Mouse (Mus musculus) kidney, adult 9 months (tissue): ENCODE results near the gene Hist2h2ab.
A peak's percentile ranks its signal among the peaks of the same experiment; 100 is the strongest.
"Not testable (repeated sequence)": the region's sequence is repeated elsewhere in the genome, so short reads cannot be mapped to it uniquely, and the experiment has no call there.

Experiments used
- DNase-seq: peaks from one replicate; pipeline ENCODE4 v3.0.0; 2022

The Hist2h2ab gene

DNA sequence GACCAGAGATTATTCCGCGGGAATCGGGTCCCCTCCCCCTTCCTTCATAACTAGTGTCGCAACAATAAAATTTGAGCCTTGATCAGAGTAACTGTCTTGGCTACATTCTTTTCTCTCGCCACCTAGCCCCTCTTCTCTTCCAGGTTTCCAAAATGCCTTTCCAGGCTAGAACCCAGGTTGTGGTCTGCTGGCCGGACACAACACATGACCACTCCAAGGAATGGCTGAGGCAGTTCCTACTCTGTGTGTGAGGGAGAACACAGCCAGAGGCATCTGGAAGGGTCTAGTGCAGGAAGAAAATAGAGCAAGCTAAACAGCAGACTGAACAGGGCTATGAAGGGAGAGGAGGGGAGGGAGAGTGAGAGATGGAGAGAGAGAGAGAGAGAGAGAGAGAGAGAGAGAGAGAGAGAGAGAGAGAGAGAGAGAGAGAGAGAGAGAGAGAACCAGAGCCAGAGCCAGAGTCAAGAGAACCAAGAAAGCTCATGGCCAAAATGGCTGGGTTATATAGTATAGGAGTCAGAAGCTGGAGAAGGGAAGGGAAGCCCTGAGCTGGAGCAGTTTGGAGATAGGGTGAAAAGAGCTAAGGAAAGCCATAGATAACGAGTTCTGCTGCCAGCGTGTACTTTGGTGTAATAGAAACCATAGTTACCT lies 20.9 kb upstream of the Hist2h2ab start:
- DNase-seq, result not testable (repeated sequence)

DNA sequence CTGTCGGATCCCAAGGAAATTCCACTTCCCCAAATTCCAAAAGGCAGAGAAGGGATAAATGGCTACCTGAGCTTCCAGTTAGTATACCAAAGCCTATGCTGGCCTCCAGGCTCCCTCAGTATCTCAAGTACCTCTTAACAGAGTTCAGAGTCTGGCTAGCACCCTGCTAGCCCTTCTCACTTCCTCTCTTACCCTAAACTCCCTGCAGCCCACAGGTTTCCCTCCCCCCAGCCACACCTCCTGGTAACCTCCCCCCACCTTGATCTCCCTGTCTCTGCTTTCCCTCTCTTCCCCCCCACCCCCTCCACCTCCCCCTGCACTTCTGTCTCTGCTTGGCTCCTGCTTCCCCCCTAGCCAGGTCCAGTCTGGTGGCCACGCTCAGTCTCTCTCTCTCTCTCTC lies 19.9 kb upstream of the Hist2h2ab start:
- DNase-seq, result no peak

DNA sequence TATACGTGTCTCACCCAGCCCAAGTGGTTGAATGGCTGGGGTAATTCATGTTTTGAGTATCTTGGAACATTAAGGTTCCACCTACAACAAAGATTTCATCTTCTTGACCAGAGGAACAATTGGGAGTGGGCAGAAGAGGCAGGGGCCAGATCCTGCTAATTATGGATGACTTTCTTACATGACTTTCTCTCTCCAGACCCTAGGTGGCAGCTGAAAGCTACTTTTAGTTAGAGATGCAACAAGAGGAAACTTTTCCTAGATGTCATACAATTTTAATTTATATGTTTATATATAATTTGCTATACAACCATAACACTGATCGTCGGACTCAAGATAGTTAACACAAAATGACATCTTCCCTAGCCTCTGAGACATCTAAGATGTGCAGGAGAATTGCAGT lies 11.8 kb upstream of the Hist2h2ab start:
- DNase-seq, result no peak

DNA sequence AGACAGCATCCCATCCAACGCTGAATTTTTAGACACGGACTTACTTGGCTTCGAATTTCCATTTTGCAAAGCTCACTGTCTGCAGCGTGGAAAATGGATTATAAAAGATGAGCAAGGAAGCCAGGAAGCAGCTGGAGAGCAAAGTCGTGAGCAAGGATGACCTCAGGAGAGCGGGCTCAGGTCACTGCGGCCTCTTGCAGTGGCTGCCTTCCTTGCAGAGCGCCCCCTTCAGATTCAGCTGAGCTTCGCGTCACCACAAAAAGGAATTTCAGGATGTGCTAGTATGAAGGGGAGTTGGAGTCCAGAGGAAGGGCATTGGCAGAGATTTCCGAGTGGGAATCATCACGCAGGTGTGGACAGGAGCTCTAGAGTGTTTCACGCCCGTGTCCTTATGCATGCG lies 10.4 kb upstream of the Hist2h2ab start:
- no peak for DNase-seq

DNA sequence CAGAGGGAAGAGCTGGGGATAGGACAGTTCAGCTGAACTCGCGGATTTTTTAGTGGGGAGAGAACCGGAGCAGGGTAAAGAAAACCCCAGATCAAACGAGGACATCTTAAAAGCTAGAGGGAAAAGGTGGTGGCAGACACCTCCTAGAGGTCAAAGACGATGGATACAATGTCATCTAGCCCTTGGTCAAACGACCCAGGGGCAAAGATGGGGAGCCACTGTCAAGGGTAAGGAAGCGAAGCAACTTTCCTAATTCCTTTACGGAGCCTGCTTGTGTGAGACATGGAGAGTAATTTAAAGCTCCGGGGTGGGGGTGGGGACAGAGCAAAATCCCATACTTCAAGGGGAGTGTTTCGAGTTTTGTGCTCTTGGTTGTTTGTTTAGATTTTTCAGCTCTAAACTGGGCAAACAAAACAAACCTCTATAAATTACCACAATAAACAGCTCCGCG lies 449 bp upstream of the Hist2h2ab start:
- DNase-seq, result peak; percentile 53

DNA sequence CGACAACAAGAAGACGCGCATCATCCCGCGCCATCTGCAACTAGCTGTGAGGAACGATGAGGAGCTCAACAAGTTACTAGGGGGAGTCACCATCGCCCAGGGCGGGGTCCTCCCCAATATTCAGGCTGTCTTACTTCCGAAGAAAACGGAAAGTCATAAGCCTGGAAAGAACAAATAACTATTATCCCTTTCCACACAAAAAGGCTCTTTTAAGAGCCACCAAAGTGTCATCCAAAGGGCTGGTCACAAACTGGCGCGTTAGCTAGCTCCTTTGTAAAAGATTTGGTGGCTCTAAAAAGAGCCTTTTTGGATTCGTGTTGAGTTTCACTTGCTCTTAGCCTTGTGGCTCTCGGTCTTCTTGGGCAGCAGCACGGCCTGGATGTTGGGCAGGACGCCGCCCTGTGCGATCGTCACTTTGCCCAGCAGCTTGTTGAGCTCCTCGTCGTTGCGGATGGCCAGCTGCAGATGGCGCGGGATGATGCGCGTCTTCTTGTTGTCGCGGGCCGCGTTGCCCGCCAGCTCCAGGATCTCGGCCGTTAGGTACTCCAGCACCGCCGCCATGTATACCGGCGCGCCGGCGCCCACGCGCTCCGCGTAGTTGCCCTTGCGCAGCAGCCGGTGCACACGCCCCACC lies 583 bp downstream of the Hist2h2ab start:
- not testable (repeated sequence) for DNase-seq

DNA sequence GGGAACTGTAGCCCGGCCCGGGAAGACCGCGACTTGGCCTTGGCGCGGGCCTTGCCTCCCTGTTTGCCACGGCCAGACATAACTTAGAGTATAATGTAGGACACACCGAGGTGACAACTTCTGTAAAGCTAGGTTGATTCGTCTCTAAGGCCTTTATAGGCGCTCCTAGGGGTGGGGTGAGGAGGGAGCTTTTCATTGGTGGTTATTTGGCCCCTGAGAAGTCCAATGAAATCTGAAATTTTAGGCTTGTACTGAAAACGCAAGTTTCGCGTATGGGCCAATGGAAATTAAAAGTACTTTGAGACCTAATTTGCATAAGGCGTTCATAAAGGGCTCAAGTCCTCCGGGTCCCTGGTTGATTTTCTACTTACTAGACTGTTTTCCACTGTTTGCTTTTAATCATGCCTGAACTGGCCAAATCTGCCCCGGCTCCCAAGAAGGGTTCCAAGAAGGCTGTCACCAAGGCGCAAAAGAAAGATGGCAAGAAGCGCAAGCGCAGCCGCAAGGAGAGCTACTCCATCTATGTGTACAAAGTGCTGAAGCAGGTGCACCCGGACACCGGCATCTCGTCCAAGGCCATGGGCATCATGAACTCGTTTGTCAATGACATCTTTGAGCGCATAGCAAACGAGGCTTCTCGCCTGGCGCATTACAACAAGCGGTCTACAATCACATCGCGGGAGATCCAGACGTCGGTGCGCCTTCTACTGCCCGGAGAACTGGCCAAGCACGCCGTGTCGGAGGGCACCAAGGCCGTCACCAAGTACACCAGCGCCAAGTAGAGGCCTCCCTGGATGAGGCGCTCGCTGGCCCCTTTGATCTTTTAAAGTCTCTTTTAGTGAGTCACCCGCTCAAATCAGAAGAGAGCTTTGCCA lies 1.3 kb downstream of the Hist2h2ab start, which contains the start of the genes Hist2h2ac and Hist2h2be:
Gene Hist2h2ac, minus strand, starts transcription at position 116 of the 875 bp plus-strand sequence.
Gene Hist2h2be, plus strand, starts transcription at position 355 of the 875 bp plus-strand sequence.
- peak; percentile 97 for DNase-seq

DNA sequence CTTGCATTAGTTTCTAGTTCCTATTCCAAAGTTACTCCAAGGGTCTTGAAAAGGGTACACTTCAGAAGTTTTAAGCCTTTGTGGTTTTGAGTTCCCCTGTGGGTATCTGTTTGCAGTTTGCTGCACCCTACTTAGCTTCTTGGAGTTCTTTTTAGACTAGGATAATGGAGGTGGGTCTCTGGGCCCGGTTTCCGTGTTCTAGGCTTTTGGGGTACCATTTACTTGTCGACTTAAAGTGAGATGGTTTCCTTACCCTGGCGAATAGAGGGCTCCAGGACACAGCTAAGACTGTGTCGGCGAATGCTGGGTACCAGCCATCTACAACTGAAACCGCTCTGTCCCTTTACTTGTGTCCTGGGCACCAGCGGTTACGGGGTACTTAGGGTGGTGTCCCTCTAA lies 2.0 kb downstream of the Hist2h2ab start:
- peak; percentile 33 for DNase-seq

DNA sequence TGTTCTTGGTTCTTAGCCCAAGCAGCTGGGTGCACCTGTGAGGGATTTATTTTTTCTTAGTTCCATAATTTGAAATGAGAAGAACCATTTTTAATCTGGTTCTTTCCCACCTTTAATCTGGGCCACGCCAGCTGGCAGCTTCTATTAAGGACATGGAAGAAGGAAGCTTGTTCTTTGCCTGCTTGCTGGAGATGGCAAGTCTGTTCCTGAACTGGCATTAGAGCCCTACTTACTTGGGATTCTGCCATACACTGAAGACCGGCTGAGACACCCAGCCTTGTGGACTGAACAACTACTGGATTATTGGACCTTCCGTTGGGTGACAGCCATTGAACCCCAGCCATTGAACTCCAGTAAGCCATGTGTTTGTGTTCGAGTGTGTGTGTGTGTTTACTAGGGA lies 3.1 kb downstream of the Hist2h2ab start:
- DNase-seq, result no peak

DNA sequence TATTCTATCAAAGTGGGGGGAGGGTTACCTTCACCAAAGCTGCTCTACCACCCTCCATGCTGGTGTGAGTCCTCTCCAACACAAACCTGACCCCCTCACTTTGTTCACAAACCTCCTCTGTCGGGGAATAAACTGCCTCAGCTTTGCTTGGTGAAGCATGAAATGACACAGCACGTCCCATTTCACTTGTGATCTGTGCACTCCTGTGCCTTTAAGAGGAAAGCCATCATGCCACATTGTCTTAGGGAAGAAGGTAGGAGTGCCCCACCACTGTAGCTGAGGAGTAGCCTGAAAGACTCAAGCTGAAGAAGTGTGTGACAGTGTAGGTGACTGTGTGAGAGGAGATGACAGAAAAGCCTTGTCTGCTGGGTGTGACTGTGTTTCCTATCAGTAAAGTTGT lies 5.8 kb downstream of the Hist2h2ab start:
- DNase-seq, result no peak

DNA sequence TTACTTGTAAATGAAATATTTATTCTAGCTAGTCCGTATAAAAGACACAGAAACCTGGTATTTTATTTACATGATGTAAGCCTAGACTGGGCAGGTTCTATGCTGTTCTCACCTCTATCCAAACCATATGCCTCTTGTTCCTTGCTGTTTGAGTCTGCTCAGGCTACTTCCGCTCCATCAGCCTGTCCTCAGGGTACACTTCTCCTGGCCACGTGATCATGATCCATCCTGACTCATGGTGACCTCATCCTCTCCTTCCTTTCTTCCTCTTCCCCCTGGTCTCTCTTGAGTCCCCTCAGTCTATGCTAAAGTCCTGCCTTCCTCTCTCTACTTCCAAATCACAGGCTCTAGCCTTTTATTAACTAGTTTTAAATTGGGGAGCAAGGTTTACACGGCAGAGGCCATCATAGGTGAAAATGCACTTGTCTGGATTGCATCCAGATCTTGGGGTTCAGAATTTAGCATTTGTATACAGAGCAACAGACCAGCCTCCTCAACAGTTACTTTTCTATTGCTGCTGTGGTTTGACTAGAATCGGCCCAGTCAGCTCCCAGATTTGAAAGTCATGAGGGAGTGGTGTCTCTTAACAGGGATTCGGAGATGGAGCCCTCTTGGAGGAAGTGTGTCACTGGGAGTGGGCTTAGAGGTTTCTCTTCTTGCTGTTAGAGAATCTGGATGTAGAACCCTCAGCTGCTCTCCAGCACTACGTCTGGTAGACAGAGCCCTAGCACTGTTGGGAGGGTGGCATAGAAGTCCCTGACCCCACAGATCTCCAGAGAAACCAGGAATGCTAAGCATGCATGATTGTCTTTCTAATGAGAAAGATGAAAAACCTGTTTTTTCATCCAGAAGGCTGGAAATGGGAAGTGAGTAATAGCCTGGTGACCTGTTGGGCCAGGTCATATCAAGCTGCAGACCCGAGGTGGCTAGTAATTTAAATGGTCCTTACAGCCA lies 7.3 kb downstream of the Hist2h2ab start:
- DNase-seq, result no peak

DNA sequence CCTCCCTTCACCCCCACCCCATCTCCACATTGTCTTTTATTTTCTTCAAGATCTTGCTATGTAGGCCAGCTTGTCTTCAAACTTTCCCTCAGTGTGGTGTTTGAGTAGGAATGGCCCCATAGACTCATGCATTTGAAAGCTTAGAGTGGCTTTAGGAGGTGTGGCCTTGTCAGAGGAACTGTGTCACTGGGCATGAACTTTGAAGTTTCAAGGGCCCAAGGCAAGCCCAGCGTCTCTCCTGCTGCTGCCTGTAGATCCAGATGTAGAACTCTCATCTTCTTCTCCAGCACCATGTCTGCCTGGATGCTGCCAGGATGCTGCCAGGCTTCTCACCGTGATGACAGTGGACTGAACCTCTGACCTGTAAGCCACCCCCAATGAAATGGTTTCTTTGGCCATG lies 9.2 kb downstream of the Hist2h2ab start:
- no peak for DNase-seq

DNA sequence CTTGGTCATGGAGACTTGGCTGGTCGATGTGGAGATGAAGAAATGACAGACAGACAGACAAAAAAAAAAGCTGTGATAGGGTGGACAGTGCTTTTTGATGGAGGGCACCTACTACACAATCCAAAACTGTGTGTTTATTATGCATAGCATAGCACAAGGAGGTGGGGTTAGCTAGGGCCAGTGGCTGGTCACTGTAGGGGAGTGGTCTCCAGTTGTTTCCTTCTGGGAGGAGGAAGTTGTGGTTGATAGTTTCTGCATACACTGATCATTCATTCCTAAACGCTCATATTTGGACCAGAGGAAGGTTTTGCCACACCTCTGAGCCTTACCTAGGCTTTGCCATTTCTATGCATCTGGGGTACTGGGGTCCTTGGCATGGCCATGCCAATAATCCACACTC lies 10.7 kb downstream of the Hist2h2ab start:
- DNase-seq, result no peak

DNA sequence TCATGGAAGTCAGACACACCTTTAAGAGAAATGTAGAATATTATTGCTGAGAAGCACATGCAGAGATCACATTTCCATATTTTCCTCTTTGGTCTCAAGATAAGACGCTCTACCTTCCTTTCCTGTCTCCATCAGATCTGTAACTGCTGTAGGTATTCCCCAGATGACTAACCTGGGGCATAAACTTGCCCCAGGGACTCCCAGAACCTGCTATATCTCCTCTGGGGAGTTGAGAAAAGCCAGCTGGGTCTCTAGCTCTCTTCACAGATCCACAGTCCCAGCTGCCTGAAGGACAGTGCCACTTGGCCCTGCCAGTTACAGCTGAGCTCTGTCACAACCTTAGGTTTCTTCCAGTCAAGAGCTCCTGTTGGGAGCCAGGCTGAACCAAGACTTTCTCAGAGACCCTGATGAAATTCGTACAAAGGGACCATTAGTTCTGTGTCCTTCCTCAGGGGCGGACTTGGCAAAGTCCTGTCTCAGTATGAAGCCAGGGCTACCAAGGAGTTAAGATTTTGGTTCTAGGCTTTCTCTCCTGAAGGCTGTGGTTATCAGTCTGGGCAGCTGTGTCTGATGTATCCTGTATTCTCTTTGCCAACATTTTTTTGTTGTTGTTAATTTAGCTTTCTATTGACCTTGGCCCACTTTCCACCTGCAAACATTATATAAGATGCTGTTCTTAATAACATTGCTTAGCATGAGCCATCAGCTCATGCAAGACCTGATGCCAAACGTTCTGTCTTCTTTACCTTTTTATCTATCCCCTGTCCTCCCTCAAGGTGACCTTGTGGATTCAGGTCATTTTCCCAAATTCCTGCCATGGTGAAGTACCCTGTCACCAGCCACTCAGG lies 11.5 kb downstream of the Hist2h2ab start:
- DNase-seq, result no peak

DNA sequence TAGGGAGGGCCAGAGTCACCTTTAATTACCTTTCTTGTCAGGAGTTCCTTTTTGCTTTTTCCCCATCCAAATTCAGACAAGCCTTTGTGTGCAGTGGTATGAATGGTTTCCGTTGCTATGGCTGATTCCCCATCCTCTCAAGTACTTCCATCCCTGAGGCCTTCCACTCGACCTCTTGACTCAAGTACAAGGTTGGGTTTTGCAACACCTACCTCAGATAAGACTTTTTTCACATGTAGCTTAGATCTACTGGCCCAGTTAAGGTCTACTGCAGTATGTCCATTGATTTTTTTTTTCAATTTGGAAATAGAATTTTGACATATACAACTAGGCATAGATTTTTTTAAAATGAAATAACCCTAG lies 12.1 kb downstream of the Hist2h2ab start:
- DNase-seq, result no peak

DNA sequence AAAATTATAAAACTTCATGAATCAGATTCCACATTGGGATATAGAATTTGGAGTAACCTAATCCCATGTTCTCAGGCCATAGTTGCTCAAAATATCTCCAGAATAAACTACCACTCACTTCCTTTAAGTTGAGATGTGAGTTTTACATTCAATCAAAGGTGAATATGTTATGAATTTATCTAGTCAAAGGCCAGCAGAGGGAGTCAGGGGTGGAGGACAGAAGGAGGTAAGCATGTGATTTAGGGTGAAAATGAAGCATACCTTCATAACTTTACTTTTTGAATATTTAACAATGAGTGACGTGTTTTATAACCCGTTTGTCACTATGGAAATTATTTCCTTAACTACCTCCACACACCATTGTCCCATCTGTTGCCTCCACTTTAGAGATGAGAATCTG lies 15.2 kb downstream of the Hist2h2ab start:
- no peak for DNase-seq

DNA sequence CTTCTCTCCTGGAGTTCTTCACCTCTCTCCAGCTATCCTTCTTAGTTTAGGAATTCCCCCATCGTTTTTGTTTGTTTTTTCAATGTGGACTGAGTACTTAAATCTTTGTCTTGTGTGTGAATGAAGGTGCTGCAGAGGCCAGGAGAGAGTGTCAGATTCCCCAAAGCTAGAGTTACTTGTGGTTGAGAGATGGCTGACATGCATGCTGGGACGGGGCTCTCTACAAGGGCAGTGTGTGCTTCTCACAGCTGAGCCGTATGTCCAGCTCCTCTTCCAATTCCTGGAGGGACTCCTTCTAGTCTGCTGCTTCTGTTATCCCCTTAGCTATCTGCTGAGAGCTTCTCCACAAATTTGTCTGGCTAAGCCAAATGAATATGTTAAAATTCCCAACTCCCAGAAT lies 16.2 kb downstream of the Hist2h2ab start:
- no peak for DNase-seq

DNA sequence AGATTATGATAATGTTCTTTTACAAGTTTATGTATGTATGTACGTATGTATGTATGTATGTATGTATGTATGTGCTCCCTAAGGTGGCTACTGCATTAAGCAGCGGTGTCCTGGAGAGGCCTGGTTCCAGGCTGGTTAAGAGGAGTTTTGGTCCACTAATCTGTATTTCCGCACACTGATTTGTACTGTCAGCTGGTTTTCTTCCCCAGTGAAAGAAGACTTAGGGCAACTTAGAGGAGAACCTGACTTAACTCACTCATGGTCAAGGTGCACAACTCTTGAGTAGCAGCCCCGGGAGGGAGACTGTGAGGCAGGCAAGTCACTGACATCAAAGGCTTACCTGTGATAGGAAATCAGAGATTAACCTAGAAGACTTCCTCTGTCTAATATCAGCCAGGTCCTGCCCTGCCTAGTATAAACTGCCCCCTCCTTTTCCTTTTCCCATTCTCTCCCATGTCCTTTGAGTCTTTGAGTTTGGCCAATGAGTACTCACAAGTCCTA lies 17.2 kb downstream of the Hist2h2ab start:
- no peak for DNase-seq

DNA sequence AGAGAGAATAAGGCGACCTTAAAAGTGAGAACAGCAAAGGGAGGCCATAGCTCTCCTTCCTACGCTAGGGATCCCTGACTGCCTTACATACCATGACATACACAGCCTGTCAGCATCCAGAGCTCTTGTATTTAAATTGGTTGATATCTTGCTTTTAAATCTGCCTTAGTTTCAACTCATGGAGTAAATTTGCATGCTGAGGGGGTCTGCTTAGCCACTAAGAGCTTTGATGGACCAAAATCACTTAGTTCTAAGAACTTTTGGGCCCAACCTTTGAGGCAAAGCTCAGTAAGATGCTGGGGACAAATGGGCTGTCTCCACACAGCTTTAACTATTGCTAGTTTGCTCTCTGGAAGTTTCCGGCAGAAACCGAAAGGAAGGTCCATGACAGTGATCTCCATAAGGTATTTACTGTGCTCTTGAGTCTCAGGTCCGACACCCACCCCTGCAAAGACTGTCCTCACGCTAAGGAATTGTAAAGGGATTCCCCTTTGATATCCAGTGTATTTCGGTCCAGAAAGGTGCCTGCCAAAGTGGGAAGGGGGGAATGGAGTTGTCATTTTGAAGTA lies 17.8 kb downstream of the Hist2h2ab start:
- no peak for DNase-seq

DNA sequence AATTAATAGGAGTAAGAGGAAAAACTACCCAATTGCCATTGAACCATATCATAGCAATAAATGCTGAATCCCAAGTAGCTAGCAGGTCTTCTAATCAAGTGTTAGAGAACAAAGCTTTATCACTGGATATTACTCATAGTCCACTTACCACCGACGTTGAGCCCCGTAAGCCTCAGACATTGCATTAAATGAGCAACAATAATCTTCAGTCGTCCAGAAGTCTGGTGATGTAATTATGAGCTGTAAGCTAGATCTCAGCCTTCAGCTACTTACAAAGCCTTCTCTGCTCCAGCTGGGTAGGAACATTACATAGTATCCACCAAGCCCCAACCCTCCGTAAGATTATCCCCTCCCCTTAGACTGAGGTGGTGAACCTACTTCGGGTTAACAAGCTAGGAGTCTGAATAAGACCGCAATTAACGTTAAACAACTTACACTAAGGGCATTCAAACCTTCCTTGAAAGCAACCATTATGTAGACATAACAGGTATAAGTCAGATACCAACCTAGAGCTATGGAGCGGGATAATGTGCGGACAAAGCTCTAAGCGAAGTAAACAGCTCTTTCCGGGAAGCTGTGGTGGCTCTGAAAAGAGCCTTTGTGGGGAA lies 18.3 kb downstream of the Hist2h2ab start:
- DNase-seq, result no peak
